Mouse (Mus musculus): ENCODE measurements around the gene Tpsg1.

Gene Tpsg1

DNA sequence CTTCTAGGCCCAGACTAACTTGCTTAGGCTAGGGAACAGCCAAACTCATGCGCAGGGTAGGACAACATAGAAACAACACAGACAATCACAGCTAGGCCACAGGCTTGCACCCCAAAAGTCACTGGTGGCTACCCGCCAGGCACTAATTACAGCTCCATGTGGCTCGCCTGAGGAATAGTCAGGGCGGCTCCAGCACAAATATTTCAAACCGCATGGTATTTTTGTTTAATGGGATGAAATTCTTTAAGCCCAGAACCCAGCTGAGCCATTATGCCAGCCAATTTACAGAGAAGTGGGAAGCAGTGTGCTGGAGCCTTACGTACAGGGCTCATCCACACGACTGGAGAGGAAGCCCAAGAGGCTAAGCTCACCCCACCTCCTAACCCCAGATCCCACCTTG is 40.5 kb downstream of the Tpsg1 start:
- Histone ChIP-seq H3K4me1 (replicated peaks; ENCODE audit: low read depth, low read length) (peaks cover 46% of the 10 kb centered on the region), H3K27me3 (ENCODE audit: insufficient read depth, low read length) (no peaks in the 10 kb centered on the region), H3K4me3 (replicated peaks; ENCODE audit: low read length) (no peak overlapping the region), H3K36me3 (ENCODE audit: insufficient read depth, low read length) (no peaks in the 10 kb centered on the region), H3K9me3 (ENCODE audit: low read length) (no peaks in the 10 kb centered on the region)
- TF ChIP-seq NANOG (IDR thresholded peaks at IDR 0.05; ENCODE audit: borderline replicate concordance, low read length) (no peak), CTCF (conservative IDR thresholded peaks at IDR 0.05; ENCODE audit: low read length) (no peak), POU5F1 (IDR thresholded peaks at IDR 0.05; ENCODE audit: borderline replicate concordance, low read length) (no peak)

DNA sequence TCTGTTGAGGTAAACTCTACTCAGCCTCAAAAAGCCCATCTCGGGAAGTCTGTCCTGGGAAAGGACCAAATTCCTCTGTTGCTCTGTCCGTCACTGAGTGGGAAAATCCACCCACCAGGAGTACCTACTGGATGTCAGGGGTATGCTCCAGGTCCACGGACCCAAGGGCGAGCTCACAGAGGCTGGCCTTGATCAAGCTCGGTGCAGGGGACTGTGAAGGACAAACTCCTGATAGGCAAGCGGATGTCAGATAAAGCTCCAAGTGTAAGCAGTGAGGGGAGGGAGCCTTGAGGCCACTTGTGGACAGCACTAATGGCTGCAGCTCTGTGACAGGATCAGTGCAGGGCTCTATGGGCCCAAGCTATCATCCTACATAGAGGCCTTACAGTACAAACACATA is 41.1 kb downstream of the Tpsg1 start:
- Histone ChIP-seq H3K9me3 (ENCODE audit: low read length) (no peaks in the 10 kb centered on the region), H3K4me1 (replicated peaks; ENCODE audit: low read depth, low read length) (peaks cover 46% of the 10 kb centered on the region)

DNA sequence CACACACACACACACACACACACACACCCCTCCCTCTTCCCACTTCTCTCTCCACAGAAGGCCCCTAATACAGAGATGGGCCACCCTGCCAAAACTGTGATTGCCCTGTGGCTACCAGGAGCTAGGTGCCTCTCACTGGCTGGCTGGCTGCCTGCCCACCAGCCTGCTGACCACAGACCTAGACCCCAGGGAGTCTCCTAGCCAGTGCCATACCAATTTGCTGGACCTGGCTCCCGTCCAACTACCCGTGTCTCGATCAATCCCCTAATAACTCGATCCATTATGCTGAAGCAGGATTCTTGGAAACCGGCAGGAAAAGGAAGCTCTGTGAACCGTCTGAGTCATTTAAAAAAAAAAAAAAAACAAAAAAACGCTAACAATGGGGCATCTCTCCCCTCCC is 41.7 kb downstream of the Tpsg1 start:
- H3K9me3 ChIP-seq (ENCODE audit: low read length) = no peaks in the 10 kb centered on the region
- H3K27me3 ChIP-seq (ENCODE audit: insufficient read depth, low read length) = no peaks in the 10 kb centered on the region
- H3K36me3 ChIP-seq (ENCODE audit: insufficient read depth, low read length) = no peaks in the 10 kb centered on the region
- no peak overlapping the region for H3K4me3 ChIP-seq (replicated peaks; ENCODE audit: low read length)
- TF ChIP-seq CTCF (conservative IDR thresholded peaks at IDR 0.05; ENCODE audit: low read length) (no peak), POU5F1 (IDR thresholded peaks at IDR 0.05; ENCODE audit: borderline replicate concordance, low read length) (no peak)
- peaks cover 45% of the 10 kb centered on the region for H3K4me1 ChIP-seq (replicated peaks; ENCODE audit: low read depth, low read length)

More for the DNA sequence above, 41.1 kb downstream of the Tpsg1 start:
- Histone ChIP-seq H3K4me3 (replicated peaks; ENCODE audit: low read length) (no peak overlapping the region), H3K27me3 (ENCODE audit: insufficient read depth, low read length) (no peaks in the 10 kb centered on the region), H3K36me3 (ENCODE audit: insufficient read depth, low read length) (no peaks in the 10 kb centered on the region)
- TF ChIP-seq NANOG (IDR thresholded peaks at IDR 0.05; ENCODE audit: borderline replicate concordance, low read length) = no peak

DNA sequence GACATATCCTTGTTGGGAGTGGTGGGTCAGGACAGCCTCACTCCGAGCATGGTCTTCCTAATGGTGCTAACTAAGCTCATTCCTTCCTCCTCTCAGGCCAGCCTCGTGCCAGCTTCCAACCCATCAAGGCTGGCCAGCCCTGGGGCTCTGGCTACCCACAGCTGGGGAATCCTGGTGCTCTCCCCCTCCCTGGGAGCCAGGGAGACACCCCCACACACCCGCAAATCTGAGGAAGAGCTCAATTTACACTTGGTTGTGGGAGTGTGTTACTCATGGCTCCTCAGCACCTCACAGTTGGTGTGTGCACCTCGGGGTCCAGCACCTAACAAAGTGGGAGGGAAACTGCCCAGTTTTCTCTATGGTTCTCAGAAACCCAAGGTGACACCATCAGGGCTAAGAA is 42.2 kb downstream of the Tpsg1 start:
- TF ChIP-seq CTCF (conservative IDR thresholded peaks at IDR 0.05; ENCODE audit: low read length) (no peak), POU5F1 (IDR thresholded peaks at IDR 0.05; ENCODE audit: borderline replicate concordance, low read length) (no peak), NANOG (IDR thresholded peaks at IDR 0.05; ENCODE audit: borderline replicate concordance, low read length) (no peak)
- H3K36me3 ChIP-seq (ENCODE audit: insufficient read depth, low read length) = no peaks in the 10 kb centered on the region
- H3K4me1 ChIP-seq (replicated peaks; ENCODE audit: low read depth, low read length) = peaks cover 44% of the 10 kb centered on the region
- H3K9me3 ChIP-seq (ENCODE audit: low read length) = no peaks in the 10 kb centered on the region
- H3K4me3 ChIP-seq (replicated peaks; ENCODE audit: low read length) = no peak overlapping the region
- no peaks in the 10 kb centered on the region for H3K27me3 ChIP-seq (ENCODE audit: insufficient read depth, low read length)

DNA sequence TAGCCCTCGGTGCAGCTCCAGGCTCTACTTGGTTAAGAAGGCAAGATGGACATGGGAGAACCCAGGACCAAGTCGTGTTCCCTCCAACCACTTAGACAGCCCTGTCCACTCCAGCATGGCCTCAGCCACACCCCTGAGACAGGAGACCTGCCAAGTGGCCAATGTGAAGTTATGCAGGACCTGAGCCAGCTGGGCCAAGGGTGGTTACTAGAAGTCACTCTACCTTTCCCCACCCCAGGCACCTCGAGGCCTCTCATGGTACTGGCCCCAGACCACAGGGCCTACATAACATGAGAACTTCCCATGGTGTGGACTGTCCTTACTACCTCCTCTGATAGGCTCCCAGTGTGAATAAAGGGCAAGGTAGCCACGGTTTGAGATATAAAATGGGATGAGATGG is 45.1 kb downstream of the Tpsg1 start:
- TF ChIP-seq POU5F1 (IDR thresholded peaks at IDR 0.05; ENCODE audit: borderline replicate concordance, low read length) (no peak), NANOG (IDR thresholded peaks at IDR 0.05; ENCODE audit: borderline replicate concordance, low read length) (no peak)
- H3K27me3 ChIP-seq (ENCODE audit: insufficient read depth, low read length) = no peaks in the 10 kb centered on the region

DNA sequence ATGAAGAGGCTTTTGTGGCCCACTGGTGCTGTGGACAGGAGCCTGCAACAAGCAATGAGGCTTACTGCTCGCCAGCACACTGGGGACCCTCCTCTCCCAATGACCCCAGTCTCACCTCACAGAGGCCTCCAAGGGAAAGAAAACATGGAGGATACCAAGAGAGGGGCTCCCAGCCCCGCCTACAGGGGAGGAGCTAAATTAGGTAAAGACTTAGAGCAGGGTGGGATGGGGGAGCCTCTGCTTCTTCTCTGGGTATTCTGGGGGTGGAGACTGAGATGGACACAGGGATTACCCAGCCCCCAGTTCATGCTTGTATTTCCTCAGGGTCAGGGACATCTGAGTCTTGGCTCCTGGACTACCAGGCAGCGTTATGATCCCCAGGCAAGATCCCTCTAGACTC is 45.8 kb downstream of the Tpsg1 start:
- Histone ChIP-seq H3K36me3 (ENCODE audit: insufficient read depth, low read length) (no peaks in the 10 kb centered on the region), H3K4me1 (replicated peaks; ENCODE audit: low read depth, low read length) (peaks cover 31% of the 10 kb centered on the region), H3K27me3 (ENCODE audit: insufficient read depth, low read length) (no peaks in the 10 kb centered on the region), H3K4me3 (replicated peaks; ENCODE audit: low read length) (0 out of 2 replicates have a peak overlapping the region, but pooled peaks have one; percentile 10), H3K9me3 (ENCODE audit: low read length) (no peaks in the 10 kb centered on the region)
- no peak for TF ChIP-seq CTCF (conservative IDR thresholded peaks at IDR 0.05; ENCODE audit: low read length)
- no peak for TF ChIP-seq NANOG (IDR thresholded peaks at IDR 0.05; ENCODE audit: borderline replicate concordance, low read length)
- TF ChIP-seq POU5F1 (IDR thresholded peaks at IDR 0.05; ENCODE audit: borderline replicate concordance, low read length) = no peak

More for the DNA sequence above, 45.1 kb downstream of the Tpsg1 start:
- H3K4me3 ChIP-seq (replicated peaks; ENCODE audit: low read length) = no peak overlapping the region
- no peaks in the 10 kb centered on the region for H3K9me3 ChIP-seq (ENCODE audit: low read length)
- H3K36me3 ChIP-seq (ENCODE audit: insufficient read depth, low read length) = no peaks in the 10 kb centered on the region
- peaks cover 34% of the 10 kb centered on the region for H3K4me1 ChIP-seq (replicated peaks; ENCODE audit: low read depth, low read length)

DNA sequence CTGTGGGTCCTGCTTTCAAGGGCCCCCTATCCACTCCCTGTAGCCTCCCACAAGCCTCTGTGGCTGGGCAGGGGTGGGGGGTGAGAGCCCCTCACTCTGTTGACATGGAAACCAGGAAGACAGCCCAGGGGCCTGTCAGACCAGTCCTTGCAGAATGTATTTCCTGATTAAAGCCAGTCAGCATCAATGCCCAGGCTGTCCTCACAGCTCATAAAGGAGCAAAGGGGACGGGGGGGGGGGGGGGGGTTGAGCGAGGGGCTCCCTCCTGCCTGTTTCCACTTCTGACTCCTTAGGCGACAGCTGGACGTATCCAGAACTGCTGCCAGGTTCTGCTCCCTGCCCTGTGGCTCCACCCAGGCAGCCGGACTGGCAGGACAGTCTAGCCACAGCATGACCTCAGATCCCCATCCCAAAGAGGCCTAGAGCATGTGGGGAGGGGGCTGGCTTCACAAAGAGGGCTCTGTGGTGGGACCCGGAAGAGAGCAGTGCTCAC is 46.4 kb downstream of the Tpsg1 start:
- H3K36me3 ChIP-seq (ENCODE audit: insufficient read depth, low read length) = no peaks in the 10 kb centered on the region
- no peaks in the 10 kb centered on the region for H3K9me3 ChIP-seq (ENCODE audit: low read length)
- H3K4me1 ChIP-seq (replicated peaks; ENCODE audit: low read depth, low read length) = peaks cover 26% of the 10 kb centered on the region
- no peak overlapping the region for H3K4me3 ChIP-seq (replicated peaks; ENCODE audit: low read length)
- H3K27me3 ChIP-seq (ENCODE audit: insufficient read depth, low read length) = no peaks in the 10 kb centered on the region
- no peak for TF ChIP-seq POU5F1 (IDR thresholded peaks at IDR 0.05; ENCODE audit: borderline replicate concordance, low read length)
- TF ChIP-seq CTCF (conservative IDR thresholded peaks at IDR 0.05; ENCODE audit: low read length) = no peak
- TF ChIP-seq NANOG (IDR thresholded peaks at IDR 0.05; ENCODE audit: borderline replicate concordance, low read length) = no peak

DNA sequence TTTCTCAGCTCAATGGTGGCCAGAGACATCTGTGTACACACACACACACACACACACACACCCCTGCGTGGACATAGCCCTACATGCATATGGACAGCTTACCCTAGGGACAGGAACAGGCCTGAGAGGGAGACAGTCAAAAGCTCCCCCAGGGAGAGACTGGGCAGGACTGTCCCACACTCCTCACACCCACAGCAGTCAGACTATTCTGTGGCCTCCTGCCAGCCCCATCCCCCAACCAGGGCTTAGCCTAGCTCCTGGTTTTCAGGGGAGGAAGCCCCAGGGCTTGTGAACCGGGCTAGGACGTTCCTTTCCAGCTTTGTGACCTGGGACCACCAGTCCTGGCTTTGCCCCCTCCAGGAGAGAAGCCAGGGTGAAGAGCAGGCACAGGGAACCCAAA is 47.1 kb downstream of the Tpsg1 start:
- no peaks in the 10 kb centered on the region for H3K27me3 ChIP-seq (ENCODE audit: insufficient read depth, low read length)
- no peak overlapping the region for H3K4me3 ChIP-seq (replicated peaks; ENCODE audit: low read length)
- no peaks in the 10 kb centered on the region for H3K36me3 ChIP-seq (ENCODE audit: insufficient read depth, low read length)
- TF ChIP-seq POU5F1 (IDR thresholded peaks at IDR 0.05; ENCODE audit: borderline replicate concordance, low read length) (no peak), NANOG (IDR thresholded peaks at IDR 0.05; ENCODE audit: borderline replicate concordance, low read length) (no peak), CTCF (conservative IDR thresholded peaks at IDR 0.05; ENCODE audit: low read length) (no peak)
- H3K4me1 ChIP-seq (replicated peaks; ENCODE audit: low read depth, low read length) = peaks cover 26% of the 10 kb centered on the region
- no peaks in the 10 kb centered on the region for H3K9me3 ChIP-seq (ENCODE audit: low read length)

DNA sequence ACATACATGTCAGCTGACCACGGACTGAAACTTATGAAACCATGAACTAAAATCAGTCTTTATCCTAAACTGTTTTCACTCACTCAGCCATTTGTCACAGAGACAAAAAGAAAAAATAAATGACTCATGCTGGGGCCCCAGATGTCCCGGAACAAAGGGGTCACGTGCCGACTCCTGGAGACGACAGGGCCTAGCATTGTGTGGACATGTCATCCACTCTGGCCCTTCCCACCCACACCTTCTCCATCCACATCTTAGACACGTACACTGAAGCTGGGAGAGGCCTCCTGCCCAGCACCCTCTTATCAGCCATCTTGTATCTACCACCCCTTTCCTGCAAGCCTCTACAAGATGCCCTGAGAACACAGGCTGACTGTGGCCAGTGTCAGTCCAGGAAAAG is 48.9 kb downstream of the Tpsg1 start:
- Histone ChIP-seq H3K4me3 (replicated peaks; ENCODE audit: low read length) (no peak overlapping the region), H3K27me3 (ENCODE audit: insufficient read depth, low read length) (no peaks in the 10 kb centered on the region), H3K4me1 (replicated peaks; ENCODE audit: low read depth, low read length) (peaks cover 26% of the 10 kb centered on the region), H3K9me3 (ENCODE audit: low read length) (no peaks in the 10 kb centered on the region), H3K36me3 (ENCODE audit: insufficient read depth, low read length) (no peaks in the 10 kb centered on the region)
- TF ChIP-seq POU5F1 (IDR thresholded peaks at IDR 0.05; ENCODE audit: borderline replicate concordance, low read length) (no peak), NANOG (IDR thresholded peaks at IDR 0.05; ENCODE audit: borderline replicate concordance, low read length) (no peak), CTCF (conservative IDR thresholded peaks at IDR 0.05; ENCODE audit: low read length) (no peak)
